Mouse (Mus musculus) monocyte, adult 59 days (primary cell): Measurements from ENCODE around the gene Pgk2. TPM values are rescaled to one million over a fixed set of nuclear protein-coding genes. Genes with fewer than 3 reads are reported as not detected.

Experiments
- total RNA-seq, 2 experiments: library from RNA; stranded (reverse); gene quantifications; one replicate each; pipeline ENCODE4 v1.2.4; 2023

The Pgk2 gene
- total RNA-seq, result not detected

DNA sequence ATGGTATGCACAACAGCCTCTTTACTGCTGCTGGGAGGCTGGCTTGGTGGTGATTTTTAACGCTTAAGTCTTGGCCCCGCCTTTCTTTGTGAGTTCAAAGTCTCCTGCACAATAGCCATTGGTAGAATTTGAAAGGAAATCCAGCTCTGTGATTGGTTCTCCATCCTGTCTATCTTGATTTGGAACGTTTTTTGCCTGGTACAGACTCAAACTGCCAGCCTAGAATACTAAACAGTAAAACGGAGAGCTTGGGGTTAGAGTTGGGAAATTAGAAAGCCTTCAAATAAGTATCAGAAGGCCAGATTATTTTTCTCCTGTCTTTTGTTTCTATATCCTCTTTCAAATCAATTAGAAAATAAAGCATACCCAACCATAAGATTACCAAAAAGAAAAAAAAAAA lies at the start of gene Pgk2:
Gene Pgk2, minus strand, starts transcription at position 101 of the 400 bp plus-strand sequence.

GRCm38 (mm10) chr17:40242135-40242534 lies 33.7 kb upstream of the Pgk2 start, which contains the start of gene Crisp3:
Gene Crisp3 (minus strand): TSS chr17:40242288.

Other genes with a start within 250 kb of the Pgk2 start
- gene AC192777.2, start 113.2 kb downstream of the Pgk2 start, total RNA-seq, result not detected
- not detected for gene Crisp3, start 33.6 kb upstream of the Pgk2 start, total RNA-seq
- gene Crisp1, start 110.6 kb upstream of the Pgk2 start, total RNA-seq, result not detected